Mouse (Mus musculus) neural tube, embryonic 10.5 days (tissue): ENCODE measurements around the gene Gtpbp4.
"Not testable (repeated sequence)": the region's sequence is repeated elsewhere in the genome, so short reads cannot be mapped to it uniquely, and the experiment has no call there.

Experiments
- DNase-seq: peaks from one replicate; pipeline ENCODE4 v3.0.0-alpha.2; 2017; ENCODE audit warnings: low spot score; ENCODE audit errors: extremely low spot score

Gtpbp4 gene

GRCm38 (mm10) chr13:8995990-8996786, at the start of gene Gtpbp4:
Gene Gtpbp4, minus strand, starts transcription at chr13:8996083.
- DNase-seq = peak; percentile 97

GRCm38 (mm10) chr13:9044731-9045130, 48.8 kb upstream of the Gtpbp4 start:
- no peak for DNase-seq

GRCm38 (mm10) chr13:9043289-9044049, 47.6 kb upstream of the Gtpbp4 start:
- DNase-seq = no peak

GRCm38 (mm10) chr13:9040626-9041025, 44.7 kb upstream of the Gtpbp4 start:
- DNase-seq = no peak

- no peak for DNase-seq
Observed at GRCm38 (mm10) chr13:9031996-9032661, 36.2 kb upstream of the Gtpbp4 start.

GRCm38 (mm10) chr13:9030364-9030763, 34.5 kb upstream of the Gtpbp4 start:
- no peak for DNase-seq

GRCm38 (mm10) chr13:9027251-9027650, 31.4 kb upstream of the Gtpbp4 start:
- DNase-seq = no peak

GRCm38 (mm10) chr13:9022623-9023022, 26.7 kb upstream of the Gtpbp4 start:
- DNase-seq = no peak

- no peak for DNase-seq
Observed at GRCm38 (mm10) chr13:9021556-9021955, 25.7 kb upstream of the Gtpbp4 start.

- DNase-seq = no peak
Observed at GRCm38 (mm10) chr13:9019713-9020112, 23.8 kb upstream of the Gtpbp4 start.

- no peak for DNase-seq
Observed at GRCm38 (mm10) chr13:9018974-9019587, 23.2 kb upstream of the Gtpbp4 start.

- peak; percentile 28 for DNase-seq
Observed at GRCm38 (mm10) chr13:9017190-9017589, 21.3 kb upstream of the Gtpbp4 start.

- DNase-seq = no peak
Observed at GRCm38 (mm10) chr13:9014431-9014830, 18.5 kb upstream of the Gtpbp4 start.

- DNase-seq = no peak
Observed at GRCm38 (mm10) chr13:9013483-9013882, 17.6 kb upstream of the Gtpbp4 start.

- peak; percentile 78 for DNase-seq
Observed at GRCm38 (mm10) chr13:9011596-9012350, 15.9 kb upstream of the Gtpbp4 start.

GRCm38 (mm10) chr13:9003306-9003705, 7.4 kb upstream of the Gtpbp4 start:
- no peak for DNase-seq

GRCm38 (mm10) chr13:8999464-8999863, 3.6 kb upstream of the Gtpbp4 start:
- no peak for DNase-seq

- DNase-seq = not testable (repeated sequence)
Observed at GRCm38 (mm10) chr13:8997221-8997620, 1.3 kb upstream of the Gtpbp4 start.

GRCm38 (mm10) chr13:8995159-8995989, 509 bp downstream of the Gtpbp4 start:
- DNase-seq = no peak

- DNase-seq = no peak
Observed at GRCm38 (mm10) chr13:8992231-8992630, 3.7 kb downstream of the Gtpbp4 start.
